Mouse (Mus musculus) testis, adult 2 months (tissue): ENCODE measurements around the gene Btaf1. TPM values are rescaled to one million over a fixed set of nuclear protein-coding genes. Genes with fewer than 3 reads are reported as not detected.

Experiments used
- H3K27ac ChIP-seq: fragments of 200-500 bp; 2 replicates; pipeline ENCODE4 v1.5.1; 2012; ENCODE audit warnings: low read depth, low read length; ENCODE audit not compliant: control insufficient read depth, insufficient read depth
- H3K27me3 ChIP-seq: fragments of 200-500 bp; 2 replicates; pipeline ENCODE4 v1.6.1; 2012; ENCODE audit warnings: mild to moderate bottlenecking, low read length, moderate library complexity; ENCODE audit not compliant: control insufficient read depth, insufficient read depth
- H3K36me3 ChIP-seq: fragments of 200-500 bp; 2 replicates; pipeline ENCODE4 v1.6.1; 2012; ENCODE audit warnings: mild to moderate bottlenecking, low read length; ENCODE audit not compliant: control insufficient read depth, insufficient read depth
- H3K4me1 ChIP-seq: fragments of 200-500 bp; 2 replicates; pipeline ENCODE4 v1.6.1; 2012; ENCODE audit warnings: low read length; ENCODE audit not compliant: control insufficient read depth, insufficient read depth
- H3K4me3 ChIP-seq: fragments of 200-500 bp; 2 replicates; pipeline ENCODE4 v1.5.1; 2012; ENCODE audit warnings: low read depth, mild to moderate bottlenecking, low read length, moderate library complexity, mixed read lengths; ENCODE audit not compliant: control insufficient read depth
- CTCF ChIP-seq: fragments of 200-500 bp; IDR thresholded peaks from 2 replicates; pipeline ENCODE4 v1.5.1; 2012; ENCODE audit warnings: low read depth, mild to moderate bottlenecking, inconsistent platforms, low read length, moderate library complexity; ENCODE audit not compliant: control insufficient read depth, insufficient read depth, insufficient replicate concordance
- POLR2A ChIP-seq: fragments of 200-500 bp; IDR thresholded peaks from 2 replicates; pipeline ENCODE4 v1.6.1; 2012; ENCODE audit warnings: low read depth, mild to moderate bottlenecking, inconsistent platforms, low read length, moderate library complexity; ENCODE audit not compliant: control insufficient read depth
- polyA plus RNA-seq: library from polyadenylated mRNA; depleted of rRNA; stranded (reverse); fragments of >200 nt; gene quantifications from 2 replicates; pipeline ENCODE4 v1.2.3, GENCODE M21; 2012

Gene Btaf1
- polyA plus RNA-seq, 1 experiment: 16.7 TPM

DNA sequence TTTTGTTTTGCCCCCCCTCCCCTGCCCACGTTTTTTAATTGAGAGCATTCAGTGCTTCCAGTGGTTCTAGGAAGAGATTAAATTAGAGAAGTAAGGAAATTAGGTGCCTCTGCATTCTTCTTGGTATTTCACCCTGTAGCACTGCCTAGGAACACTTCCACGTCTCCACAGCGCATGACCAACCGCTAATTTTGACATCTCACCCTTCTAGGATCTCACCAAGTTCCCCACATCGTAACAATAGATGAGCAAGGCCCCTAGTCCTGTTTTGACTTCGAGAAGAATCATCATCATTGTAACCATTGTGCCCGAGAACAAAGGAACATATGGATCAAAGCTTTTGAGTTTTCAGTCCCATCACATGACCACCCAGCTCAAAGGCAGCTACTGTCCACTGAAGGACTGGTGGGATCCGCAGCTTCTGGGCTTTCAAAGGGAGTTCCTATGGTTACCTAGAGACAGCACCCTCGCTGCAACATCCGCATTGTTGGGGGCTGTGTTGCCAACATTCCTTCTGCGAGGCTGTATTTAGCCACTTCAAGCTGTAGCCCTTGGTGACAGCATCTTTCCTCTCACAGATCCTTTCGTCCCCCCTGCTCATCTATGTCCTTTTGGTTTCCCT is 15.3 kb upstream of the Btaf1 start:
- no peak overlapping the region for H3K27ac ChIP-seq

DNA sequence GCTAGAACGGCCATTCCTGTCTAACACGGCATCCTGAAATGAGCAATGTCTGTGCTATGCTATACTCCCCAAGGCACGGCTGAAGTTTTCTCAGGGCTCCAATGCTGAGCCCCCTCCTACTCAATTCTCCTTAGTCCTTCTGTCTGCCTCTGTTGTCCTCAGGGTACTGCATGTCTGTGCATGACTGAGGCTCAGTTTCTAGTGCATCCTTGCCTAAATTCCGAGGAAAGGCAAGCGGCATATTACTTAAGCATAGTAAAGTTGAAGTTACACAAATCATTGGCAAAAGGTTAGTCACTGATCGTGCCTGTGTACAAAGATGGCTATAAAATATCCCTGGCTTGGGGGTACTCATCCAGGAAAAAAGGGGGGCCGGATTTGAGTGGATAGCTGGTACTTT is 12.8 kb upstream of the Btaf1 start:
- Histone ChIP-seq H3K27ac (no peak overlapping the region), H3K36me3 (no peaks in the 10 kb centered on the region), H3K27me3 (no peaks in the 10 kb centered on the region), H3K4me1 (no peaks in the 10 kb centered on the region; the same call in 1 of the 2 replicates), H3K4me3 (no peak overlapping the region)
- TF ChIP-seq POLR2A: no peak
- TF ChIP-seq CTCF: no peak

More for the DNA sequence above, 15.3 kb upstream of the Btaf1 start:
- Histone ChIP-seq H3K4me3 (no peak overlapping the region), H3K4me1 (no peaks in the 10 kb centered on the region; the same call in 1 of the 2 replicates), H3K27me3 (no peaks in the 10 kb centered on the region), H3K36me3 (no peaks in the 10 kb centered on the region)
- TF ChIP-seq CTCF (no peak), POLR2A (no peak)

DNA sequence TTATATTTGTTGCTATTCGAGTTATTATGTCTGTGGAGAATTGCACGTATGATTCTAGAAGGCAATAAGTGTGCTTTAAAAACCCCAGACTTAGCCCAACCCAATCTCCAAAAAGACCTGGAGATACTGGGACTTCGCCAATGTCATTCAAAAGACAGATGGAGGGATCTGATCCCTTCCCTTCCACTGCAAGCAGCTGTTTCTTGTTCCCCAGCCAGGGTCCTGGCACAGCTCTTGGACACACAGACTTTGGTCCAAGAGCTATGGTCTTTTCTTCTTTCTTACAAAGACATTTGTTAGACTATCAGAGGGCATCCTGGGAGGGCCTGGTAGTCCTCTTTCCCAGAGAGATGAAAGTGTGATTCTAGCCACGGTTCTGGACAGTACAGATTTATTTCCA is 9.7 kb upstream of the Btaf1 start:
- H3K27ac ChIP-seq: no peak overlapping the region
- H3K4me3 ChIP-seq: no peak overlapping the region
- TF ChIP-seq CTCF: no peak
- no peak for TF ChIP-seq POLR2A
- H3K36me3 ChIP-seq: no peaks in the 10 kb centered on the region
- no peaks in the 10 kb centered on the region; the same call in 1 of the 2 replicates for H3K27me3 ChIP-seq
- peaks cover 12% of the 10 kb centered on the region for H3K4me1 ChIP-seq

DNA sequence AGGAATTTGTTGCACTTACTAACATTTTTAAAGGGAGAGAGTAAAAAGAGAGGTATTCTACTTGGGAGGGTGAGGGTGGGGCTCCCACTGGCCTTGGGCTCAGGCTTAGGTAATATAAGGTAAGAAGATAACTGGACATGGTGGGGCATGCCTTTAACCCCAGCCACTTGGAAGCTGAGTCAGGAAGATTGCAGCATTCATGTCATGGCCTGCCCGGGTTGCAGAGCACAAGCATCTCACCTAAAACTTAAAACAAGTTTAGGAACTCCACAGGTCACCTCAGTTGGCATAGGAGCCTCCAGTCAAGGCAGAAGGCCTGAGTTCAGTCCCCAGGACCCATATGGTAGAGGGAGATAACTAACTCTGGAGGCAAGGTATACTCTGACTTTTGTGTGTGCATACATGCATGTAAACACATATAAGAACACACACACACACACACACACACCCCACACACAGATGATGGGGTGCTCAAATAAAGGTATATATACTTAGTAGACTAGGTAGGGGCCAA is 8.9 kb upstream of the Btaf1 start:
- peaks cover 12% of the 10 kb centered on the region for H3K4me1 ChIP-seq
- no peak overlapping the region for H3K27ac ChIP-seq
- TF ChIP-seq CTCF (no peak), POLR2A (no peak)
- H3K27me3 ChIP-seq: no peaks in the 10 kb centered on the region; the same call in 1 of the 2 replicates
- H3K36me3 ChIP-seq: no peaks in the 10 kb centered on the region
- H3K4me3 ChIP-seq: no peak overlapping the region

DNA sequence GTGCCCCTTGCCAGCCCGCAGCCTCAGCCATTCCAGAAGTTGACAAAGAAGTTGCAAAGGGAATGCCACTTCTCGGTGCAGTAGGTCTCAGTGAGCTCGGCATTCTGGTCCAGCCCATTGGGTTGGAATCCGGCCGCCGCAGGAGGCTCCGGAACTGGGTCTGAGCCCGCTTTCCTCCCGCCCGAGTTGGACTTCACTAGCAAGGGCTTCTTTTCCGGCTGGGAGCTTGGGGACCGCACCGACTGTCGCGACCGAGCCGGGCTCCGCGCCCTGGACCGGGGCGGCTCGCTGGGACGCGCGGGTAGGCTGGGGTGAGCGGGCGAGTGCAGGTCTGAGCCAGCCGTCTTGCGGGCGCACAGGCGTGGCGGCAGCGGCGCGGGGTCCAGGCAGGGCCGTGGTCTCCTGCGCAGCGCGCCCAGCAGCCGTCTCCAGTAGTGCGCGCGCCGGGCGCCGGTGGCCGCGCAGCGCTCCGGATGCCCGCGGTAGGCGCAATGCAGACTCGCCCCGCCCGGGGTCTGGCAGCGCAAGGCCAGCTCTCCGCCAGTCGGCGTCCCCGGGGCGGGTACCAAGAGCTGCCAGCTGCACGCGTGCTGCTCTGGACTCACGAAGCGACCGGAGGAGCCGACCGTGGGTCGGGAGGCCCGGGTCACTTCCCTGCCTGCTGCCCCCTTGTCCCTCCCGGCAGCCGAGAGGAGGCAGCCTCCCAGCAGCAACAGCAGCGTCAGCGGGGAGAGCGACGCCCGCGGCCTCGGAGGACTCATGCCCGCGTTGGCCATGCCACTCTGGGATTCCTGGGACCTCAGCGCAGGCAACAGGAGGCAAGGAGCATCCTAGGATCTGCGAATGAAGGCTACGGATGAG is 7.2 kb upstream of the Btaf1 start:
- H3K36me3 ChIP-seq: no peaks in the 10 kb centered on the region
- H3K4me3 ChIP-seq: peak overlapping the region; percentile 71
- peaks cover 12% of the 10 kb centered on the region for H3K4me1 ChIP-seq
- H3K27ac ChIP-seq: no peak overlapping the region
- TF ChIP-seq CTCF (peak; percentile 19; the same call in 1 of the 2 replicates), POLR2A (no peak)
- no peaks in the 10 kb centered on the region; the same call in 1 of the 2 replicates for H3K27me3 ChIP-seq

DNA sequence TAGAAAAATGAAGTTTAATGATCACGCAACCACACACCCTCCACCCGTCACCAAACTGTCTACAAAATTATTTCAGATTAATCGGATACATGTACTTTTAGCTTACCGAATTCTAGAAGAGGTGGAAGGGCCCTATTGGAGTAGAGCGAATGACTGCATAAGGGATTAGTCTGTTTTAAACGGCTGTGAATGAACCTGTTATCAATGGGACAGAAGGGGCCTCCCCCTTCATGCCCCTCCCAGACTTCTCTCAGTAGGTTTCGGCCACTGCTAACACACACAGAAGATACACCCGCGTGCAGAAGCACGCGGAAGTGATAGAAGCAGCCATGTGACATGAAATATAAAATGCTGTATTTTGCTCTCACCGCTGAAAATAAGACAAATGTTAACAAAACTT is 6.4 kb upstream of the Btaf1 start, which contains the start of gene Fgfbp3:
Gene Fgfbp3, minus strand, starts transcription at position 150 of the 400 bp plus-strand sequence.
- peak within 1 kb of the TSS; percentile 71 for H3K4me3 ChIP-seq
- H3K27ac ChIP-seq: no peak within 1 kb of the TSS
- TF ChIP-seq CTCF (no peak), POLR2A (no peak)
- peaks cover 12% of the 10 kb centered on the region for H3K4me1 ChIP-seq
- H3K36me3 ChIP-seq: no peaks in the 10 kb centered on the region
- no peaks in the 10 kb centered on the region; the same call in 1 of the 2 replicates for H3K27me3 ChIP-seq

DNA sequence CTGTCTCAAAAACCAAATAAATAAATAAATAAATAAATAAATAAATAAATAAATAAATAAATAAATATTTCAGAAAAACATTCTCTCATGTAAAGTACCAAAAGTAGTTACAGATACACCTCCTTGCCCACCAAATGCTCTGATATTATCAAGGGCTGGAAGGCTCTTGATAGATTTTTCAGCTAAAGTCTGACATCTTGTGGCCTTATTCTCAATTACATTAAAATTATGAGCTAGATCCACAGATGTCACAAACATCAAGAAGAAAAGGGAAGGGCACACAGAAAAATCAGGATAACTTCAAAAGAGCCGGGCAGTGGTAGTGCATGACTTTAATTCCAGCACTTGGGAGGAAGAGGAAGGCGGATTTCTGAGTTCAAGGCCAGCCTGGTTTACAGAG is 3.9 kb upstream of the Btaf1 start:
- Histone ChIP-seq H3K36me3 (no peaks in the 10 kb centered on the region), H3K27ac (no peak overlapping the region), H3K4me1 (peaks cover 12% of the 10 kb centered on the region), H3K4me3 (no peak overlapping the region), H3K27me3 (no peaks in the 10 kb centered on the region; the same call in 1 of the 2 replicates)
- TF ChIP-seq CTCF (no peak), POLR2A (no peak)
